Mouse (Mus musculus) layer of hippocampus, adult 11-12 months (tissue): ENCODE measurements around the gene Otulinl.
"Not testable (repeated sequence)": the region's sequence is repeated elsewhere in the genome, so short reads cannot be mapped to it uniquely, and the experiment has no call there.

Experiments
- DNase-seq: peaks from one replicate; pipeline ENCODE4 v3.0.0; 2022; ENCODE audit warnings: low spot score

Otulinl gene

DNA sequence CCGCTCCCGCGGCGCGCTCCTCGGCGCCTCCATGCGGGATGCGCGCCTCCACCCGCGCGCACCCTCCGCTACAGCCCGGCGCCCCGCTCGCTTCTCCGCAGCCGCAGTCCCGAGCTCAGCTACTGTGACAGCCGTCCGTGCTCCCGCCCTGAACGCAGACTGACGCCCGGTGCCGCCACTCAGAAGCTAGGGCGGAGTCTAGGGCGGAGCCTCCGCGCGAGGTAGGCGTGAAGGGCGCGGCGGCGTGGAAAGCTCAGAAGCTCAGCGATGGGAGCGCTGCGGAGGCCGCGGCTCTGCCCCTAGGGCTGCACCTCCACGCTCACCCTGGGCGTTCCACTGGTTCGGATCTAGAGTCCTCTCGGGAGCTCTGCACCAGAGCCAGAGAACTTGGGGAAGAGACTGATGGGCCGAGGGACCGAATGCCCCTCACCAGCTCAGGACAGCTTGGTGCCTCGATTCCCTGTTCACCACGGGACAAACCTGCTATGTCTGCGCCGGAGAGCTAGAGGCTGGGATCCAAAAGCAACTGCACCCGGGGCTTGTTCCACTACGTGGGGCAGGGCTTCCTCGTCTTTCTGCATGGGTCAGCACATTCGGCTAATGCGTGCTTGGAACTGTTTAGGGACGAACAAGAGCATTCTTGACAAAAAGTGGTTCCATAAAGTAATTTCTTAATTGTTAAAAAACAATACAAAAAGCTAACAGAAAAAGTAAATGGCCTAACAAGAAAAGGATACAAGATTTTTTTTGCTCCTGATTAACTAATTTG lies at the start of gene Otulinl:
TSS of gene Otulinl (minus strand) at position 161 of the 769 bp plus-strand sequence.
- DNase-seq: peak; percentile 96

DNA sequence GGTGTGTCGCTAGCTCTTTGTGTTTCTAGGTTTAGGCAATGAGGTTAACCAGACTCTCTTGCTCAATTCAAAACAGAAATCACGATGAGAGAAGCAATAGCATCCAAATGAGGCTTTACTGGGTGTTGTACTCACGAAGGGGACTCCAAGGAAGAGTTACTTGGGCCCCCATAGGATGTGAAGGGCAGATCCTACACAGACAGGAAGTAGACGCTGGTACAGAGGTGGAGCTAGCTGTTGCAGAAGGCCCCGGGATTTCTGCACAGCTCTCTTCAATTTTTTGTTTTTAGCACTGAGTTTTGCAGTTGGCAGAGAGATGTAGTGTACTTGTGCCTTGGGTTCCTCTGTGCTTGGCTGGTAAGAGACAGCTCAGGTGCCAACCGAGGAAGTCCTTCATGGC lies 44.8 kb upstream of the Otulinl start:
- no peak for DNase-seq

DNA sequence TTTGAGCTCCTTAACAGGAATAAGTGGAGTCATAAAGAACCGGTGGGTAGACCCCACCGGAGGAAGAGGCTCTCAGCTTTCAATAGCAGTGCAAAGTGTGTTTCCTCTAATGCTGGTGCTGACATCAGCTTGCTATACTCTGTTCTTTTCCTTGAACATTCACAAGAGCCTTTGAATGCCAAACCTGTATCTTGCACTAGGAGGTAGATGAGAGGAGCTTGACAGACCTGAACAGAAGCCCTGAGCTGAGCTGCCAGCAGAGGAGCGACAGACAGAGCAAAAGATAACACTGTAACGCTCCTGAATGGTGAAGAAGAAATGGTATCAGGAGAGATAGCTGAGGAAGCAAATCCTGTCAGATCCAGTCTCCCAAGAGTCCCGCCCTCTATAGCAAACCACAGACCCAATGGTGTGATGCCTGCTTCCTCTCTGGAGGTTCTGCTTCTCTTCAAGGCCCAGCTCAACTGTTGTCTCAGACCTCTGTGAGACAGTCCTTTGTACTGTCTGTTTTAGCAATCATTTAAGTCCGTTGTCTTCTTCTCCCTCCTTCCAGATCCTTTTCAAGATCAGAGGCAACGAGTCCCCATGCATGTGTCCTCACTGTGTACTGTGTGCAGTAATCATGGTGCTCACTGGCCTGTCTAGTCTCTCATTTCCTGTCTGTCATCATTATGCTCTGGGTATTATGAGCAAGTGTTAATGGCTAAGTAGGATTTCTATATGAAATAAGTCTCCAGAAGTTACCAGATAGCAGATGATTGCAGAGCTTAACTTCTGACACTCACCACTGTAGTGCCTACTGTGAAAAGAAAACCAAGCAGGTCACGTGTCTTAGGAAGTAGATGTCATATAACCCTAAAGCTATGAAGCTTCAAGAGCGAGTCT lies 43.7 kb upstream of the Otulinl start:
- DNase-seq: no peak

DNA sequence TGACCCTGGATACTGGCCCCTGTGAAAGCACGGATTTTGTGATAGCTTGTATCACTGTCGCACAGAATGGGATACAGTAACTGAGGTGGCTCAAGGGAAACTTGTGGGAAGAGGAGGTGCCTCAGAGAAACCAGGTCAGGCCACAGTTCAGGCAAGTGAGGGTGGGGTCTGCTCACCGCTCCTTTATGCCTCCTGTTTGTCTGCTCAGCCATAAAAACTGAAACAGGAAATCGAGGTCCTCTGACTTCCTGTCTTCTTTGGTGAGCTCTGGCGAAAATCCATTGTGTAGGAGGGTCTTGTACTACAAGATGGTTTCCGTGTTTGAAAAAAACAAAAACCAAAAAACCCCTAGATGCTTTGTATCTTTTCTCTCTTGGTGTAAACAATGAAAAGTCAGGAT lies 42.9 kb upstream of the Otulinl start:
- no peak for DNase-seq

DNA sequence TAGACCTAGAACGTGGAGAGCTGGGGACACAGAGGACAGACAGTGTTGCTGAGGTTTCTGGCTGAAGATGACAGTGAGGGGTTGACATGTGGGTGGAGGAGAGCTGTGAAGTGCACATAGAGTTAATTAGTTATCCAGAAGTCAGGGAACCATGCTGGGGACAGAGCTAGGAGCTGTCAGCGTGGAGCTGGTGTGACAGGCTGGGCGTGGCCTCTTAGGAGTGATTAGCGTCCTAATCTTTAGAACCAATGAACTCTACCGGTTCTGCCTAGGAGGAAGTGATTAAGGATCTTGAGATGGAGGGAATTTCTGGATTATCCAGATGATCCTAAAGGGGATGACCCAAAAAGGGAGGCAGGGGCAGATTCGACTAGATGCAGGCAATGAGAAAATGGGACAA lies 42.4 kb upstream of the Otulinl start:
- DNase-seq: no peak

DNA sequence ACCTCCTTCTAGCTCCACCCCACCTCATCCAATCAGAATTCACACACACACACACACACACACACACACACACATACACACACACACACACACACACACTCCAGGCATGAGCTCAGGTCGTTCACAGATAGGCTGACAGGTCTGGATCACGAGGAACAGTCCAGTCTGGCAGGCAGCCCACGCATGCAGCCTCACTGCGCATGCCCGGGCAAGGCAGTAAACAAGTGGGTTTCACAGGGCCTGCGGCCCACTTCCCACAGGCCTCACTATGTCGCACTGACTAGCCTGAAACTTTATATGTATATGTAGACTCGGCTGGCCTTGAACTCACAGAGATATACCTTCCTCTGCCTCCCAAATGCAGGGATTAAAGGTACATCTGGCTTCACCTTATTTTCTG lies 38.9 kb upstream of the Otulinl start:
- not testable (repeated sequence) for DNase-seq

DNA sequence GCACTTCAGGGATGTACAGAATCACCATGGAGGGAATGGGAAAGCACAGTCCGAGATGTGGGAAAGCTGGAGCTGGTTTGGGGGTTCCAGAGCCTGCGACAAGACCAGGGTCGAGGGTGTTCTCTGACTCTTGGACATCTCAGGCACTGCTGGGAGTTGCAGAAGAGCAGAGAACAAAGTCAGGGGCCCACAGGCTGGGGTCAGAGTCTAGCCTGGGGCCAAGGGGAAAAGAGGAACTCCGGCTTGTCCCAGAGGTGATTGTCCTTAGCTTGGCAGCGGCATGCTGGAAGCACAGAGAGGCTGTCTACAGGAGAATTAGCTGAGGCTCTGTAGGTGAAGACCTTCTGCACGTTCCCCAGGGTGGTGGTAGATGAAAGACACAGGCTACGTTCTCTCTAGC lies 37.3 kb upstream of the Otulinl start:
- DNase-seq: no peak

DNA sequence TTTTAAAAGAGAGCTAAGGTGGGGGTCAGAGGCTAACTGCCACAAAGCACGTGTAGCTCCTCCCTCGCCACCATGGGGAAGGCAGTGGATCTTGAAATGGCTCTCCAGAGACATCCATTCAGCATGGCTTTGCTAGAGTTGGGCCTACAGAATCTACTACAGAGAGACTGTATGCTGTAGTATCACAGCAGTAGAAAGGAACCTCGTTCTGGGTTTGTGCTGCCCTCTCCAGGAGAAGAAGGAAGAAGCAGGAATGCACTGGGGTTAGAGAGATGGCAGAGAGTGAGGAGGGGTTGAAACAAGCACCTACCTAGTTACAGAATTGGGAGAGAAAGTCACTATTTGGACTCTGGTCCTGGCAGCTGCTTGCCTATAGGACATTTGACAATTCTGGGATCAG lies 34.0 kb upstream of the Otulinl start:
- peak; percentile 70 for DNase-seq

DNA sequence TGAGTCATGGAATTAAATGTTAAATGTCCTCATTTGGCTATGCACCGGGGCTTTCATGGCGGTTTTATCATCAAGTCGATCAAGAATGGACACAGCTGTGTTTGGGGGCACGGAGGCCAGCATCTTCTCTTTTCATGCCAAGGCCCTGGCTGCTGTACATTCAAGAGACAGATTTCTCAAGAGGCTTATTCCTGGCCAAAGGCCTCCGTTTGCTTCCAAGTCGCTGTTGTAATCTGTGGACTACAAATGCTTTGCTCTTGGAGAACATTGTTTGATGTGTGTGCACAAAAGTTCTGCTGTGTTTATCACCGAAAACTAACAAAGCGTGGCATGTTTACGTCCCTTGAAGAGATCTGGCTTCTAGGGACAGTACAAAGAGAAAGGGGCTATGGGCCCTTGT lies 29.3 kb upstream of the Otulinl start:
- DNase-seq: no peak

DNA sequence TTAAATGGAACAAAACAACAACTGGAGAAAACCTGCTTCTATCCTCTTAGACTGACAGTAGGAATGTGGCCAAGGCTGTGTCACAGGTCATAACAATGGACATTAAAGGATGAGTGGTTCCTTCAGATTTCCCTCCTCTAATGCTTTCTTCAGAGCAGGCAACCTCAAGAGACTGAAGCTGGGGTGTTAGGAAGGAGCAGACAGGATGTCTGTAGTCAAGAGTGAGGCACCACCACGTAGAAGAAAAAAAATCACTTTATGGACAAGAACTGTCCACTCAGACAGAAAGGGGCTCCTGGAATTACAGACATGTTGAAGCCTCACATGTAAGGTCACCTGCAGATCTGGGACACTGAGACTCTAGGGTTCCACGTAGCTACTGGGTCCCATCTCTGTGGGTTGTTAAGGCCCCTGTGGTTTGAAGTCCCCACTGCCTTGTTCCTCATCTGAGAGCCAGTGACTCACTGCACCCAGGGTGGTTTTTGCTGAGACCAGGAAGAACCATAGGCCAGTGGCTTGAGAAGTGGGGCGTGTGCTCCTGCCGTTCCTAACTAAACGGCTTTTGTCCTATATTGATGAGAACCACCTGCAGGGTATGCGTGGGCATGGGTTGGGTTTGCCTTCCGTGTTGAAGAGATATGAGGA lies 27.7 kb upstream of the Otulinl start:
- no peak for DNase-seq

DNA sequence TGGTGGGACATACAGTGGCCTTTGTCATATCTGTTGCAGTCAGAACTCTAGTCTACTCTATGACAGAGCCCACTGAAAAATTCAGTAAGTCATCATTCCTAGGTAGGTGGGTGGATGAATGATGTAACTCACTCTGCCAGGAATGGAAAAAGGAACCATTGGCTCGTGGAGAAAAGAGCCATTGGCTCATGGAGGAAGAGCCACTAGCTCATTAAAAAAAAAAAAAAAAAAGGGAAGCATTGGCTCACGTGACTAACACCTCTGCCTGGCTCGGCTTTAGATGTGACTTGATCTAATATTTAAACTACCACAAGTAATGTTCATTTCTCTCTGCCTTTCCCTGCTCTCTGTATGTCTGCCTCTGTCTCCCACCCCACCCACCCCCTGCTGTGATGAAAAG lies 27.1 kb upstream of the Otulinl start:
- DNase-seq: no peak

DNA sequence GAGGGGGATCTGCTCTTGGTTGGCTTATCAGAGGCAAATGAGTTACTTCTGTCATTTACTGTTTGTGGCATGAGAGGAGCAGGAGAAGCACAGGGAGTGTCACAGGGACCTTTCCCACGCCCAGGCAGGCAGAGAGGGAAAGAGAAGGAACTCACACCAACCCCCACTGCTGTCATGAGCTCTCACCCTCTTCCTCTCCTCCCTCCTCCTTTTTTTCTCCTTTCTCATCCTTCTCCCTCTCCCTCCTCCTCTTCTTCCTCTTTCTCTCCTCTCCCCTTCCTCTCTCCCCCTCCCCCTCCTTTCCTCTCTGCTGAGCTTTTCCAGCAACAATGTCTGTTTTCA lies 21.6 kb upstream of the Otulinl start:
- DNase-seq: no peak

DNA sequence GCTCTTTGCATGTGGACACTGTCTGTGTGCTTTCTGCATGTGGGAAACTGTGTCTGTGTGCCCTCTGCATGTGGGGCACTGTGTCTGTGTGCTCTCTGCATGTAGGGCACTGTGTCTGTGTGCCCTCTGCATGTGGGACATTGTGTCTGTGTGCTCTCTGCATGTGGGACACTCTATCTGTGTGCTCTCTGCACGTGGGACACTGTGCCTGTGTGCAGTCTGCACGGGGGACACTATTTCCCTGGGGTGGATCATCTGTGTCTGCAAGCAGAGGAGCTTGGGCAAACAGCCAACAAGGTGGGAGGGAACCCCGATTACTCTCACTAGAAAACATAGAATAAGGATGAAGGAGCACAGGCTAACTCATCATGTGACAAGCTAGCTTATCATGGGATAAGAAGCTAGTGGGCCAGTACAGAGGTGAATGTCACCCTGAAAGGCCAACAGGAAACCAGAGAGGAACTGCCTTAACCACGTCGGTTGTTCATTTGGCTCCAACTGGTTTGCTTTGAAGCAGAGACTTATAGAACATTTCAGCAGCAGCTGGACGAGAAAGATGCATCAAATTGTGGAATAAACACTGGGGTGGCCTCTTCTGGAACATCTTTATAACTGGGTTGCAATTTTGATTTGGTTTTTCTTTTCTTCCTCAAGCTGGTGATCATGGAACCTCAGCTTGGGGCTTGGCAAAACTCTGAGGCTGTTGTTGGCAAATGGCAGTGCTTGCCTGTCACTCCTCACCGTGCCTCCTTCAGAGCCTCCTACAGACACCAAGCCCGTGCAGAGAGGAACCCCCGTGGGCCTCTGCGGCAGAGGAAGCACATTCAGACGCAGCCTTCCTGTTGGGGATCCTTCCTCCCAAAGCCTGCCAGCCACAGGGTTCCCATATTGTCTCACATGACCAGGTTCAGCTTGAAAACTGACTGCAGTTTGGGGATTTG lies 20.9 kb upstream of the Otulinl start:
- DNase-seq: peak; percentile 60

DNA sequence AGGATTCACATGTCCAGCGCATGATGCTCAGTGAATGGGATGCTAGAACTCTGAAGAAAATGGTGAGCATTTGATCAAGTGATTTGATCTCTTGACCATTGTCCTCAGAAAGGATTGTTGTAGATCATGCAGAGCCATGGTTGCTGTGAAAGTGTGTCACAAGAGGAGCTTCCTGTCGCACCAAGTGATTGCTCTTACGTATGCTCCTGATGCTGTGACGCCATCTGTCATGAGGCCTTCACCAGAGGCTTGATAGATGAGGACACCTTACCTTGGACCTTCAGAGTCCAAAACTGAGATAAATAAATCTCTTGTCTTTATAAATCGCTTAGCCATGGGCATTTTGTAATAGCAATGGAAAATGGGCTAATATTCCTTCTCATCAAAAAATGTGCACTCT lies 16.3 kb upstream of the Otulinl start:
- DNase-seq: no peak

DNA sequence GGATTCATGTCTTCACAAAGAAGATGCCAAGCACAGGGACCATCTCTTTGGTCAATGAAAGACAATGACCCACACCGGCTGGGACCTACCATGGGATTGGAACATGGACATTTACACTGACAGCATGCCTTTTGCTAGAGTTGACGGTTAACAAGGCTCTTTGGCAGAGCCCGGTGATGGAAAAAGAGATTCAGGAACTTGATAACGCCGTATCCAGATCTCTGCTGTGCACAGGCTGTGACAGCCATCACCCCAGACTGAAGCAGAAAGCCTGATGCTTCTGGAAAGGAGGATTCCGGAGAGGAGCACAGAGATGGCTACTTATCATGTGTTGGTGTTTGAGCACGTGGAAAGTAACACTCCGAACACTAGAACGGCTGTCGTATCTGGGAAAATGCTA lies 11.9 kb upstream of the Otulinl start:
- no peak for DNase-seq

DNA sequence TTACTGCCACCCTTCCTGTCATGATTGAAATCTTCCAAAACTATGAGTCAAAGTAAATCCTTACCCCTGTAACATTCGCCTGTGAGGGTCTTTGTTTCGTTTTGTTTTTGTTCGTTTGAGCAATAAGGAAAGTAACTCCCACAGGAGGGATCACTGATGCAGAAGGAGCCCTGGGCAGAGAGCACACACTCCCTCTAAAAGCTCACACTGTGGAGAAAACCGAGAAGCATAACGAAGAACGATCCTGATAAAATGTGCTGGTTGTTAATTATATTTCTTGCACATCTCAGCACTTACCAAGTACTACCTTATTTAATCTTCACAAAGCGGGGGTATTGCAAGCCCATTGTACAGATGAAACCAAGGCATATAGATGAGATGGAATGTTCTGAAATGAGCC lies 10.8 kb upstream of the Otulinl start:
- no peak for DNase-seq

DNA sequence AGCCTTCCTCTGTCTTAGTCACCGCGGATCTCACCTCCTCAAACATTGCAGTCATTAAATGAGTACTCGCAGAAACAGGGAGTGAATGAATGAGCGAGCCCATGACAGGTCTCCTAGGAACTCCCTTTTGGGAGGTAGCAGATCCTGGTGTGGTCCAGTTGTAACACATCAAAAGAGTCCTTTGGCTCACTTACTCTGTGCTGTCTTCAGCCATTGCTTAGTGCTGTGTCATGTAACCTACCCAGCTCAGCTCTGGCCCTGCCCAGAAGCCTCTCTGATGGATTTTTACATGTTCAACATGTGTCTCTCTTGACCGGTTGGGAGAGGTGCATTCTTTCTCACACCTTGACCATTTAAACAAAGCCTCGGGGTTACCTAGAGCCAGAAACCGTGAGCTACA lies 9.8 kb upstream of the Otulinl start:
- no peak for DNase-seq

DNA sequence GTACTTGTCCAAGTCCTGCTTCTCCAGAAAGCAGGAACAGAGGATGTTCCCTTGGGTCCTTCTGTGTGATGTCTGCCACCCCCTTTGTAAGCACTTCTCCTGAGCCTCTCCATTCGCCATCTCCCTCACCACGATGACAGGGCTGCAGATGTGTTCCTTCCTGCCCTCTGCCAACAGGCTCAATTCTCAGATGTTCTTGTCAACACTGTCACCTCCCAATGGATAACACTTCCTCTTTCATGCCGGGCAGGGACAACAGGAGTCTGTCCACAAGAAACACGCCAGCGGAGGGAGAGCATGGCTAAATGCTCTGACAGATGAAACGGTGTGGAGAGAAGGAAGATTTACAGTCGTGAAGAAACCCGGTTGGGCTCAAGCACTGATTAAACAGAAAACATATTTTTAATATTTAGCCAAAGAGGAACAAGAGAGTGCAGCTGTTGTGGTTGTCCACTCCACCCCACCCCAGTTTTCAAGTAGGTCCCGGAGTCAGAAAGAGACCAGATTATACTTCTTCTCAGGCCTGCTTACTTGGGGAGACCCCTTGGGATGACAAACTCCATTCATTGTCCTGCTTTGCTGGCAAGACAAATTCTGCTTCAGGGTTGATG lies 6.8 kb upstream of the Otulinl start:
- DNase-seq: no peak

DNA sequence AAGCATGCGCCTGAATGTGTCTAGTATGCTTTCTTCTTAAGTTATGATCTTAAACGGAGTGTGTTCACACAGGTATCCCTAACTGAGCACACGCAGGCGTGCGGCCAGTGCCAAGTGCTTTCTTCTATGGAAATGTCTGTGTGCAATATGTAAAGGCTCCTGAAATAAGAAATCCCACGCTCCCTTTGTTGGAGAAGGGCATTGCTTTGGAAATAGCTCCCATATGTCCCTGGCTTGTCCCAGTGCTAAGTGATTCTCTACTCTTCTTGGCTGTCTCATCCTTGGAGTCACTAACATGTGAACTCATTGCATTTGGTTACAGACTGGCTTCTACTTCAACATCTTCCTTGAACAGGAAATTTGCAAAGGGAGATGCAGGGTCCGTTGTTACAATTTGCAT lies 3.4 kb upstream of the Otulinl start:
- DNase-seq: no peak

DNA sequence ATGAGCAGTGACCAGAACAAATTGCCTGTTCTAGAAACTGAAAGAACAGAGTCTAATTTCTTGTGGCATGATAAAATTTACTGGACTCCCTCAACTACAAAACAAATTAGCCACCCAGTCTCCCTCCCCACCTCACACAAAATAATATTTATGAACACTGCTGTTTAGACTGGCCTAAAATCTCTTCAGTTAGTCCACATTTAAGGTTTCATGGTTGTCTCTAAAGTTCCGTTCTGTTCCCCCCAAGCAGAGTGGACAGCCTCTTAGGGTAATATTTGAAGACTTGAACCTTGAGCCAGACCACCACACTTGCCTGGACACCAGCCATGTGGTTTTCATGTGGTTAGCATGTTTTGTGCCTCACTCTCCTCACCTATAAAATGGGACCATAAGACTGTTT lies 1.8 kb upstream of the Otulinl start:
- no peak for DNase-seq

DNA sequence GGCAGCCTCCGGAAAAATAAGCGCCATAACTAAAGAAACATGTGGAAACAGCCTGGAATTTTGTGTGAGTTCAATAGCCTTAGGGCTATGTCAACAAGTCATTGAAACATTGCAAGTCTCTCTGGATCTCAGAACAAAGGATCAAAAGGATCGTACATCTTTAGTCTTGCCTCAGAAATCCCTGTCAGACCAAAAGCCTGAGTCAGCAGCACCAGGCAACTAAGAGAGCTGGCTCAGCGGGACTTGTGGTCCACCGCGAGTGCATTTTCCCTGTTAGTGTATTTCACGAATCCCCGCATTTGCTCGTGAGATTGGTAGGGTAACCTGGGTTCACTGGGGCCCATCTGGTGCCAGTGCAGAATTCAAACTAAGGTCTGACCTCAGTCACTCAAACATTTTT lies 1.2 kb upstream of the Otulinl start:
- DNase-seq: no peak

DNA sequence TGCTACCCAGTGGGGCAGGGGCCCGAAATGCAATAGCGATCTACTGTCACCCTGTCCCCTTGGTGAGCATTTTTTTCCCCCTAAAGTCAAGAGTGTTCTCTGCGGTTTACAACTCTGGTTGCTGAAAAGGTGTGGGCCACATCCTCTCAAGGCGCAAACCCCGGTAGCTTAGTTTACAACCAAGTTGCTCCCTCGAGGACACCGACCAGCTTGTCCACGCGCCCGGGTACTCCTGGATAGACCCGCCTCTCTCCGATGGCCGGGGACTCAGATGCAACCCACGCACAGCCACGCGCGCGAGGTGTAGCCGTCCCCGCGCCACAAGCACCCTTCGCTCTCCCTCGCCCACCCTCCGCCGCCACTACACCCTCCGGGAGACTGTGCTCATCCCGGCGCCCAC lies 382 bp downstream of the Otulinl start:
- DNase-seq: no peak
